Mouse (Mus musculus): ENCODE data around the gene Tnfsf14. TPM values are rescaled to one million over a fixed set of nuclear protein-coding genes. Genes with fewer than 3 reads are reported as not detected.

The Tnfsf14 gene
- 1.4 and 1.8 TPM in 2 replicates for polyA plus RNA-seq (2015; fragmentation: Nextera tagmentation; extraction: Ambion mirVana)

GRCm38 (mm10) chr17:57194041-57194507, at the start of gene Tnfsf14:
Gene Tnfsf14 (minus strand): TSS chr17:57194177.
- DNase-seq (no peak), ATAC-seq (ENCODE audit: low read depth) (peak; percentile 30; the same call in 1 of the 2 replicates)
- Histone ChIP-seq H3K27me3 (no peaks in the 10 kb centered on the region), H3K36me3 (no peaks in the 10 kb centered on the region), H3K9ac (no peak within 1 kb of the TSS), H3K4me3 (replicated peaks) (peak within 1 kb of the TSS; percentile 32), H3K9me3 (replicated peaks) (no peaks in the 10 kb centered on the region), H3K4me1 (replicated peaks) (peaks cover 12% of the 10 kb centered on the region), H3K4me2 (peak within 1 kb of the TSS; percentile 12; the same call in 1 of the 2 replicates), H3K27ac (no peak within 1 kb of the TSS; the same call in 1 of the 2 replicates)
- 27% methylated on average over 11 of the region's 11 CpGs for WGBS (ENCODE audit: insufficient replicate concordance)

- Histone ChIP-seq H3K36me3 (peaks cover 47% of the 10 kb centered on the region), H3K9ac (no peak overlapping the region), H3K9me3 (replicated peaks) (no peaks in the 10 kb centered on the region), H3K27me3 (no peaks in the 10 kb centered on the region), H3K4me2 (no peak overlapping the region), H3K4me1 (replicated peaks) (peaks cover 3% of the 10 kb centered on the region), H3K4me3 (replicated peaks) (no peak overlapping the region), H3K27ac (no peak overlapping the region)
- DNase-seq (no peak), ATAC-seq (ENCODE audit: low read depth) (no peak)
- WGBS (ENCODE audit: insufficient replicate concordance): 83% methylated on average over 9 of the region's 9 CpGs
These were observed 43.2 kb upstream of the Tnfsf14 start for GRCm38 (mm10) chr17:57237181-57237580.

DNA sequence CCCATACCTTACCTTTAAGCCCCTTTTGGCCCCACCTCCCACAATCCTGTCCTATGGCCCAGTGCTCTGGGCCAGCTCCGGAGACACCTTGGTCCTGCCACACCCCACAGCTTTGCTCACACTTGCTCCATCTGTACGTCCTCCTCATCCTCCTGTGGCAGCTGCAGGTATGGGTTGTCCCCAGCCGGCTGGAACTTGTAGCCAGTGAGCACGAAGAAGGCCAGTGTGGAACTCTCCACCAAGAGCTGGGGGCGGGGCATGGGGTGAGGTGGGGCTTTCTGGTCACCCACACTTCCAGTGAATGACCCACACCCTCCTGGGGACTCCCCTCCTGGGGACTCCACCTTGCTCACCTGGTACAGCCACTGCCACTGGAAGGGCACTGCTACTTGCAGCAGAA, 41.8 kb upstream of the Tnfsf14 start:
- Histone ChIP-seq H3K4me2 (peak overlapping the region; percentile 54), H3K9me3 (replicated peaks) (no peaks in the 10 kb centered on the region), H3K4me1 (replicated peaks) (peaks cover 13% of the 10 kb centered on the region), H3K27me3 (no peaks in the 10 kb centered on the region), H3K9ac (no peak overlapping the region), H3K4me3 (replicated peaks) (0 out of 2 replicates have a peak overlapping the region, but pooled peaks have one; percentile 1), H3K36me3 (peaks cover 41% of the 10 kb centered on the region), H3K27ac (no peak overlapping the region)
- DNase-seq (no peak), ATAC-seq (ENCODE audit: low read depth) (0 out of 2 replicates have a peak, but pooled peaks have one; percentile 7)
- 70% methylated on average over 5 of the region's 5 CpGs for WGBS (ENCODE audit: insufficient replicate concordance)

- peak overlapping the region; percentile 54 for H3K4me2 ChIP-seq
- no peaks in the 10 kb centered on the region for H3K9me3 ChIP-seq (replicated peaks)
- peak overlapping the region; percentile 74 for H3K27ac ChIP-seq
- H3K4me3 ChIP-seq (replicated peaks): peak overlapping the region; percentile 47
- H3K27me3 ChIP-seq: no peaks in the 10 kb centered on the region
- WGBS (ENCODE audit: insufficient replicate concordance): 74% methylated on average over 12 of the region's 12 CpGs
- ATAC-seq (ENCODE audit: low read depth) (peak; percentile 39), DNase-seq (no peak)
- peaks cover 26% of the 10 kb centered on the region for H3K4me1 ChIP-seq (replicated peaks)
- peaks cover 41% of the 10 kb centered on the region for H3K36me3 ChIP-seq
- H3K9ac ChIP-seq: peak overlapping the region; percentile 55
These were observed 40.4 kb upstream of the Tnfsf14 start for GRCm38 (mm10) chr17:57234254-57234928.

DNA sequence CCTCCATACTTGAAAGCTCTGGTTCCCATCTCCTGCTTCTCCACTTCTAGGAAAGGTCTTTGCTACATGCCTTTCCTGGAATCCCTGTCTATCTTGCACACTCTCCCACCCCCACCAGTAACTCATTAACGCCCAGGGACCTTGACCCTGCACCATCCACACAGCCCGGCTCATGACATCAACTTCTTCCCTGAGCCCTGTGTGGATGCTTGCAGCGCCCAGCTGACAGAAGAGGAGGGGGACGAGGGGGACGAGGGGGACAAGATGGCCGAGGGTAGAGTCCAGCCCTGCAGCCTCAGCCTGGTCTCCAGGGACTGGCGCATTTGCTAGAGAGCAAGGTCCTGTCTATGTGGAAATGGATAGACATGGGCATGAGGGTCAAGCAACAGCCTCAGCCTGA, 39.1 kb upstream of the Tnfsf14 start:
- 36% methylated on average over 7 of the region's 7 CpGs for WGBS (ENCODE audit: insufficient replicate concordance)
- 0 out of 2 replicates have a peak overlapping the region, but pooled peaks have one; percentile 74 for H3K27ac ChIP-seq
- DNase-seq: no peak
- no peaks in the 10 kb centered on the region for H3K9me3 ChIP-seq (replicated peaks)
- H3K4me2 ChIP-seq: peak overlapping the region; percentile 34
- H3K4me1 ChIP-seq (replicated peaks): peaks cover 36% of the 10 kb centered on the region
- H3K4me3 ChIP-seq (replicated peaks): peak overlapping the region; percentile 47
- ATAC-seq (ENCODE audit: low read depth): peak; percentile 70
- H3K36me3 ChIP-seq: peaks cover 36% of the 10 kb centered on the region
- H3K9ac ChIP-seq: no peak overlapping the region
- no peaks in the 10 kb centered on the region for H3K27me3 ChIP-seq

- H3K4me3 ChIP-seq (replicated peaks): no peak overlapping the region
- no peaks in the 10 kb centered on the region for H3K27me3 ChIP-seq
- no peak for DNase-seq
- H3K9me3 ChIP-seq (replicated peaks): no peaks in the 10 kb centered on the region
- peaks cover 28% of the 10 kb centered on the region for H3K36me3 ChIP-seq
- H3K9ac ChIP-seq: peak overlapping the region; percentile 3; the same call in 1 of the 2 replicates
- ATAC-seq (ENCODE audit: low read depth): no peak
- H3K4me1 ChIP-seq (replicated peaks): peaks cover 36% of the 10 kb centered on the region
- H3K4me2 ChIP-seq: peak overlapping the region; percentile 34; the same call in 1 of the 2 replicates
- H3K27ac ChIP-seq: peak overlapping the region; percentile 65
- 73% methylated on average over 1 of the region's 1 CpGs for WGBS (ENCODE audit: insufficient replicate concordance)
These were observed 38.2 kb upstream of the Tnfsf14 start for GRCm38 (mm10) chr17:57232200-57232599.

DNA sequence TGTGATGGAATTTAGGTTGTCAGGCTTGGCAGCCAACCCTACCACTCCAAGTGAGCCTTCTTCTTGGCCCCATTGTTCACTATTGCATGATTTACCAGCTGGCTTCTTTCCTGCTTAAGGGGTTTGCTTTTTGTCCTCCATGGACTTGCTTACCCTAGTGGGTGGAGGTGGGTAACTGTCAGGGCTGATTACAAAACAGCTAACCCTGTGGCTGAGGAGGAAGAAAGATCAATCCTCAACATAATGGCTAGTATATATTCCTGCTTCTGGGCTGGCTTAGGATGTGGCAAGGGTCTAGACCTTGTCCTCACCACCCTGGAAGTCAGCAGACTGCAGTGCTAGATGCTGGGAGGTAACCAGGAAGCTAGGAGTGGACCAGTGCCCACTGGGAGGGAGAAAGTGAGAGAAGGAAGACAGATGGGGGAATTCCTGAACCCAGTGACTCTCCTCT, 37.4 kb upstream of the Tnfsf14 start:
- Histone ChIP-seq H3K4me1 (replicated peaks) (peaks cover 38% of the 10 kb centered on the region), H3K36me3 (peaks cover 19% of the 10 kb centered on the region), H3K4me3 (replicated peaks) (no peak overlapping the region), H3K9me3 (replicated peaks) (no peaks in the 10 kb centered on the region), H3K27ac (peak overlapping the region; percentile 43), H3K9ac (no peak overlapping the region), H3K4me2 (no peak overlapping the region), H3K27me3 (no peaks in the 10 kb centered on the region)
- ATAC-seq (ENCODE audit: low read depth) (no peak), DNase-seq (no peak)

- 29% methylated on average over 5 of the region's 6 CpGs for WGBS (ENCODE audit: insufficient replicate concordance)
- no peak overlapping the region for H3K9ac ChIP-seq
- H3K4me3 ChIP-seq (replicated peaks): no peak overlapping the region
- H3K27ac ChIP-seq: peak overlapping the region; percentile 26; the same call in 1 of the 2 replicates
- H3K9me3 ChIP-seq (replicated peaks): no peaks in the 10 kb centered on the region
- H3K36me3 ChIP-seq: peaks cover 13% of the 10 kb centered on the region
- H3K4me2 ChIP-seq: no peak overlapping the region
- ATAC-seq (ENCODE audit: low read depth) (no peak), DNase-seq (no peak)
- peaks cover 40% of the 10 kb centered on the region for H3K4me1 ChIP-seq (replicated peaks)
- no peaks in the 10 kb centered on the region for H3K27me3 ChIP-seq
These were observed 36.8 kb upstream of the Tnfsf14 start for GRCm38 (mm10) chr17:57230728-57231125.

DNA sequence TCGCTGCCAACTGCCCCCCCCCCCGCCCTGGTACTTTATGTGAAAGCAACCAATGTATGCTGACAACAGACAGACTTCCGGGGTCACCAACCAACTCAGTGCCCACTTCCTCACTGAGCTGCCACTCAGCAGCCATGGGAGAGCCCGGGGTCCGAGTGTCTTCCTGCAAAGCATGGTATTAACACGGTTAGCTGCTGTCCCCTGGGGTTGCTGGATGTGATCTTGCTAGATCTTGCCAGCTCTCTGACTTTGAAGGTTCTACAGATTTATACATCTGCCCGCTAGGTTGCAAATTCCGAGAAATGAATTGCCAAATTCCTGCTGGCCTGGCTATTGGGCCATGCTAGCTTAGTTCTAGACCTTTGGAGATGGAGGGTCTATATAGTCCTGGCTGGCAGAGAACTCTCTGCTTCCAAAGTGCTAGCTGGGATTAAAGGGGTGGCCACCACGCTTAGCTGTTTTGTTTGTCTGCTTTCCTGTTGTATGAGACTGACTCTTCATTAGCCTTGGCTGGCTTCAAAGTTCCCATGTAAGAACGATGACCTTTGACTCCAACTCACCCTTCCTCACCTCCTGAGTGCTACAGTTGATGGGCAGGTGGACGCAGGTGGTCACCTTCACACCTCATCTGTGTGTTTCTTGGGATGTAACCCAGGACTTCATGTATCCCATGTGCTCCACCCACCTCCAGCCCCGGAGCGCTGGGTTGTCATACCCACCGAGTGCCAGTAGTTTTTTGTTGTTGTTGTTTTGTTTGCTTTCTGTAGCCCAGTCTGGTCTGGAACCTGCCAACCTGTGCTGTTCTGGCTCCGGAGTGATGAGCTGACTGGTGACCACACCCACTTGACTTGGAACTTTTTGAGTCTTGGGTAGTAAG, 36.1 kb upstream of the Tnfsf14 start:
- Histone ChIP-seq H3K9ac (no peak overlapping the region), H3K36me3 (peaks cover 9% of the 10 kb centered on the region), H3K4me3 (replicated peaks) (no peak overlapping the region), H3K27ac (peak overlapping the region; percentile 26), H3K27me3 (no peaks in the 10 kb centered on the region), H3K9me3 (replicated peaks) (no peaks in the 10 kb centered on the region), H3K4me2 (no peak overlapping the region), H3K4me1 (replicated peaks) (peaks cover 40% of the 10 kb centered on the region)
- ATAC-seq (ENCODE audit: low read depth) (no peak), DNase-seq (no peak)
- WGBS (ENCODE audit: insufficient replicate concordance): 48% methylated on average over 15 of the region's 15 CpGs

GRCm38 (mm10) chr17:57228873-57229272, 34.9 kb upstream of the Tnfsf14 start:
- Histone ChIP-seq H3K27ac (peak overlapping the region; percentile 59; the same call in 1 of the 2 replicates), H3K27me3 (peaks cover 10% of the 10 kb centered on the region; the same call in 1 of the 2 replicates), H3K4me3 (replicated peaks) (no peak overlapping the region), H3K9me3 (replicated peaks) (no peaks in the 10 kb centered on the region), H3K9ac (no peak overlapping the region), H3K4me2 (no peak overlapping the region), H3K36me3 (peaks cover under 1% of the 10 kb centered on the region; the same call in 1 of the 2 replicates), H3K4me1 (replicated peaks) (peaks cover 43% of the 10 kb centered on the region)
- DNase-seq: no peak
- no peak for ATAC-seq (ENCODE audit: low read depth)
- 58% methylated on average over 3 of the region's 3 CpGs for WGBS (ENCODE audit: insufficient replicate concordance)

DNA sequence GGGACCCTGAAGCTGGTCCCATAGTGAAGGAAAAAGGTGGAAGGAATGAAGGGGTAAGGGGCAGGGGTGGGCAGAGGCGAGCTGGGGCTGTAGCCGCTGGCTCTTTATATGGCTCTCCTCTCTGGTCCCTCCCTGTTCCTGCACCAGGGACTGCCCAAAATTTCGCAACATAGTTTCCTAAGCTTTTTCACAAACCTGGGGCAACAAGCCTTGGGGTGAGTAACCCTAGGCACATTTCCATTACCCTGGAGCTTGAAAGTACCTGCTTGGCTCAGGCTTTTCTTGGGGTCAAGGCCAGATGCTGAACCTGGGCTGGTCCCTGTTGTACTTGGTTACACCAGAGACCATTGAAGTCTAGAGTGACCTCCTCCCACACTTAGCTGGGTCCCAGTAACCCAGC, 34.0 kb upstream of the Tnfsf14 start, which contains the start of gene C3:
Gene C3 (minus strand): TSS at position 123 of the 400 bp plus-strand sequence.
- H3K4me2 ChIP-seq: peak within 1 kb of the TSS; percentile 50
- peaks cover 10% of the 10 kb centered on the region; the same call in 1 of the 2 replicates for H3K27me3 ChIP-seq
- peaks cover 2% of the 10 kb centered on the region; the same call in 1 of the 2 replicates for H3K36me3 ChIP-seq
- WGBS (ENCODE audit: insufficient replicate concordance): 42% methylated on average over 3 of the region's 3 CpGs
- H3K9ac ChIP-seq: peak within 1 kb of the TSS; percentile 43
- H3K4me1 ChIP-seq (replicated peaks): peaks cover 45% of the 10 kb centered on the region
- no peaks in the 10 kb centered on the region for H3K9me3 ChIP-seq (replicated peaks)
- ATAC-seq (ENCODE audit: low read depth): peak; percentile 59
- peak within 1 kb of the TSS; percentile 41 for H3K4me3 ChIP-seq (replicated peaks)
- no peak for DNase-seq
- H3K27ac ChIP-seq: peak within 1 kb of the TSS; percentile 59
